Mouse (Mus musculus): Measurements from ENCODE around the gene Zc3h12d.
"Not testable (repeated sequence)": the region's sequence is repeated elsewhere in the genome, so short reads cannot be mapped to it uniquely, and the experiment has no call there.

Gene Zc3h12d

GRCm38 (mm10) chr10:7874194-7874593 is 41.9 kb downstream of the Zc3h12d start:
- DNase-seq (ENCODE audit: low read depth) = no peak

DNA sequence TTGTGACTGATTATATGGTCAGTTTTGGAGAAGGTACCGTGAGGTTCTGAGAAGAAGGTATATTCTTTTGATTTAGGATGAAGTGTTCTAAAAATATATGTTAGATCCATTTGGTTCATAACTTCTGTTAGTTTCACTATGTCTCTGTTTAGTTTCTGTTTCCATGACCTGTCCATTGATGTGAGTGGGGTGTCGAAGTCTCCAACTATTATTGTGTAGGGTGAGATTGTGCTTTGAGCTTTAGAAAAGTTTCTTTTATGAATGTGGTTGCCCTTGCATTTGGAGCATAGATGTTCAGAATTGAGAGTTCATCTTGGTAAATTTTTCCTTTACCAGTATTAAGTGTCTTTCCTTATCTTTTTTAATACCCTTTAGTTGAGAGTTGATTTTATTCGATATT is 48.0 kb downstream of the Zc3h12d start:
- DNase-seq (ENCODE audit: low read depth) = not testable (repeated sequence)

- no peak for DNase-seq (ENCODE audit: low read depth)
Observed at GRCm38 (mm10) chr10:7881971-7882370, 49.7 kb downstream of the Zc3h12d start.

DNA sequence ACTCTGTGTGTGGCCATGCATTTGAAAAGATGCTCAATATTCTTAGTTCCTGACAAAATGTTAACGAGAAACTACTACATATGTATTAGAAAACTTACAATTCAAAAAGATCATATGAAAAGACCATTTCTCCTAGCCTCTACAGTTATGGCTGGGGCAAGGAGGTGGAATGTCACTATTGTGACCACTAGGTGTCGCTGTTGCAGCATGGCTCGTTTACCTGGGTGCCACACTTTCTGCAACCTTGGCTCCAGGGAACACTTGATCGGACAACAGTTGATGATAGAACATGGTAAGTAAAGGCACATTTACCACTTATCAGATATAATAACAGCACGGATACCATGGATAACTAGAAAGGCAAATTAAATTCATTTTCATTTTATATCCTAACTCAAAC is 51.3 kb downstream of the Zc3h12d start:
- DNase-seq (ENCODE audit: low read depth) = peak; percentile 64

DNA sequence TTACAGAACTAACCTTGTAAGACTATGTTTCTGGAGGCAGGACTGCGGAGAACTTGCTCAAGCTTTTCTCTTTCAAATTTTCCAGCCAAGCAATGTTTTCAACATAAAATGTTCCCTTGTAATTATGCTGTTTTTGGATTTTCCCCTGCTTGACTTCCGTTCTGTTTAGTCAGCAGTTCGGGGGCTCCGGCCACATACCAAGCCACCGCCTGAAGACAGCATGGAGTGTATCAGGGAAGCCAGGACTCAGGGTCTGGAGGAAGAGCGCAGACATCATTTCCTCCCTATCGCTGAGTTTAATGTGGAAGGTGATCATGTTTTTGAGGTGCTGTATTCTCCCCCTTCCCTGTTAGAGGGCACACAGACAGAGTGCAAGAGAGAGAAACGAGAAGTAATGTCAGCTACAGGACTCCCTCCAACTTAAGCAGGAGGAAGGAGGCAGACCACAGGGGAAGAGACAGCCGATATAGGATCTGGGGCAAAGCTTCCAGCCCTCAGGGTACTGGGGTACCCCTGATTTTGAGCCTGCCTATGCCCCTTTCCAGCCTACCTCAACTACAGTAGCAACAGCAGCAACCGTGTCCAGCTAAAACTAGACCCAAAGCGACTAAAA is 56.1 kb downstream of the Zc3h12d start:
- DNase-seq (ENCODE audit: low read depth) = no peak

DNA sequence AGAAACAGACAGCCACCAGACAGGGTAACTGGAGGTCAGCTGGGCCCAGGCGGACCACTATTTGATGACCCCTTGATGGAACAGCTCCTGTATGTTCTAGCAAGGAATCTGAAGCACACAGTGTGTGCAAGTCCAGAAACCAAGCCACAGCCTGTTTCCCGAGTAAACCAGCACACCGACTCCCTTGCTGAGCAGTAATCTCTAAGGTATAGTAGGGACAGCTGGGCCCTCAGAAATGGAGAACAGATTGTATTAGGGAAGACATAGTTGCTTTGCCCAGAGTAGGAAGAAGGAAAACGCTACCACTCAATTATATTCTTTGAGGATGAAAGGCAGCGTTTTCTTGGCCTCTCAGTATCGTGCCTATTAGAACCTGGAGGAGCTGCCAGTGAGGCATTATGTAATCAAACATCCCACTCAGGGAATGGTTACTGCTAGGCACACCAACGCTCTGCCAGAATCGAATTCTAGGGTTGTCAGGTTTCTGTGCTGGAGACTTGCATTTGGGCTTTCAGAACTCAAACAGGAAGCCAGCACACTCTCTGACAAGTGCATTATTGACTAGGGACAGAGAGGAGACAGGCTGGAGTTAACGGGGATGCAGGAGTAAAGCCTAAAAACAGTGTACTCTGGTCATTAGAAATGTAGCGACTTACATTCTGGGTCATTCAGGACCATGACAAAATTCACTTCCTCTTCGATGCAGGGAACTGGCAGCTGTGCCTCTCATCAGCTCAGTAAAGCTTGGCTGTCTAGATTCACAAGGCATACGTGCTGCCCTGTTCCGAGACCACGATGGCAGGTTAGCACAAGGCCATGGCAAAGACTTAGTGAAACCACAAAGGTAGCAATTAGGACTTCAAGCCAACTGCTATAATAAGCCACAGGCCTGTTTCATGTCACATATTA is 68.7 kb downstream of the Zc3h12d start:
- no peak for DNase-seq (ENCODE audit: low read depth)

GRCm38 (mm10) chr10:7904157-7904556 is 71.9 kb downstream of the Zc3h12d start:
- no peak for DNase-seq (ENCODE audit: low read depth)

- no peak for DNase-seq (ENCODE audit: low read depth)
Observed at GRCm38 (mm10) chr10:7907151-7907550, 74.9 kb downstream of the Zc3h12d start.

DNA sequence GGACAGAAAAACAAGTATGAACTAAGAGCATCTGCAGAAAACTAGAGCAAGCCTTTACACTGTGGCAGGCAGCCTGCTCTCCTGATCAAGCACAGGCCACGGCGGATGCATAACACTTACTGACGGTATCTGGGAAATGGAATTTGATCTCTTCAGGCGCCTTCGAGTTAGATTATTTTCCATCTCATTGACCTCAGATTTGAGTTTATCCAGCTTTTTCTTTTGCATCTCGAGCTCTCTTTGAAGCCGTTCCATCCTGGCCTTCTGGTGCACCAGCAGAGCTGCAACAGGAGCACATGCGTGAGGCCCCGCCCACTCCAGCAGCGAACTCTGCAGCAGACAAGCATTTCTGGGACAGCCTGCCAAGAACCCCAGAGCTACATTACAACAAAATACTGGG is 79.0 kb downstream of the Zc3h12d start:
- no peak for DNase-seq (ENCODE audit: low read depth)

Measured in c-Kit-positive CD71-negative TER-119-negative erythroid progenitor cells, embryonic 14.5 days (primary cell).